Mouse (Mus musculus): ENCODE measurements around the gene Cdc42bpa.

Cdc42bpa gene

GRCm38 (mm10) chr1:179975021-179975420 is 14.7 kb downstream of the Cdc42bpa start:
- no peaks in the 10 kb centered on the region for H3K27me3 ChIP-seq (ENCODE audit: insufficient read depth, low read length)
- TF ChIP-seq CTCF (conservative IDR thresholded peaks at IDR 0.05; ENCODE audit: low read length) (no peak), POU5F1 (IDR thresholded peaks at IDR 0.05; ENCODE audit: borderline replicate concordance, low read length) (no peak), NANOG (IDR thresholded peaks at IDR 0.05; ENCODE audit: borderline replicate concordance, low read length) (no peak)
- H3K36me3 ChIP-seq (ENCODE audit: insufficient read depth, low read length), result no peaks in the 10 kb centered on the region
- H3K4me3 ChIP-seq (replicated peaks; ENCODE audit: low read length), result no peak overlapping the region
- H3K4me1 ChIP-seq (replicated peaks; ENCODE audit: low read depth, low read length), result peaks cover 40% of the 10 kb centered on the region
- no peaks in the 10 kb centered on the region for H3K9me3 ChIP-seq (ENCODE audit: low read length)

GRCm38 (mm10) chr1:179975645-179976275 is 15.5 kb downstream of the Cdc42bpa start:
- H3K4me3 ChIP-seq (replicated peaks; ENCODE audit: low read length), result no peak overlapping the region
- no peaks in the 10 kb centered on the region for H3K9me3 ChIP-seq (ENCODE audit: low read length)
- TF ChIP-seq POU5F1 (IDR thresholded peaks at IDR 0.05; ENCODE audit: borderline replicate concordance, low read length) (no peak), NANOG (IDR thresholded peaks at IDR 0.05; ENCODE audit: borderline replicate concordance, low read length) (no peak), CTCF (conservative IDR thresholded peaks at IDR 0.05; ENCODE audit: low read length) (no peak)
- peaks cover 40% of the 10 kb centered on the region for H3K4me1 ChIP-seq (replicated peaks; ENCODE audit: low read depth, low read length)
- no peaks in the 10 kb centered on the region for H3K36me3 ChIP-seq (ENCODE audit: insufficient read depth, low read length)
- no peaks in the 10 kb centered on the region for H3K27me3 ChIP-seq (ENCODE audit: insufficient read depth, low read length)

GRCm38 (mm10) chr1:179977437-179977836 is 17.2 kb downstream of the Cdc42bpa start:
- H3K9me3 ChIP-seq (ENCODE audit: low read length), result peaks cover 8% of the 10 kb centered on the region
- no peak overlapping the region for H3K4me3 ChIP-seq (replicated peaks; ENCODE audit: low read length)
- peaks cover 35% of the 10 kb centered on the region for H3K4me1 ChIP-seq (replicated peaks; ENCODE audit: low read depth, low read length)
- no peaks in the 10 kb centered on the region for H3K27me3 ChIP-seq (ENCODE audit: insufficient read depth, low read length)
- H3K36me3 ChIP-seq (ENCODE audit: insufficient read depth, low read length), result no peaks in the 10 kb centered on the region
- TF ChIP-seq CTCF (conservative IDR thresholded peaks at IDR 0.05; ENCODE audit: low read length) (no peak), POU5F1 (IDR thresholded peaks at IDR 0.05; ENCODE audit: borderline replicate concordance, low read length) (no peak), NANOG (IDR thresholded peaks at IDR 0.05; ENCODE audit: borderline replicate concordance, low read length) (no peak)

- H3K9me3 ChIP-seq (ENCODE audit: low read length), result peaks cover 8% of the 10 kb centered on the region
- TF ChIP-seq CTCF (conservative IDR thresholded peaks at IDR 0.05; ENCODE audit: low read length) (no peak), POU5F1 (IDR thresholded peaks at IDR 0.05; ENCODE audit: borderline replicate concordance, low read length) (no peak), NANOG (IDR thresholded peaks at IDR 0.05; ENCODE audit: borderline replicate concordance, low read length) (no peak)
- no peaks in the 10 kb centered on the region for H3K27me3 ChIP-seq (ENCODE audit: insufficient read depth, low read length)
- no peak overlapping the region for H3K4me3 ChIP-seq (replicated peaks; ENCODE audit: low read length)
- H3K36me3 ChIP-seq (ENCODE audit: insufficient read depth, low read length), result no peaks in the 10 kb centered on the region
- peaks cover 33% of the 10 kb centered on the region for H3K4me1 ChIP-seq (replicated peaks; ENCODE audit: low read depth, low read length)
These were observed 18.5 kb downstream of the Cdc42bpa start for GRCm38 (mm10) chr1:179978742-179979141.

- H3K36me3 ChIP-seq (ENCODE audit: insufficient read depth, low read length), result no peaks in the 10 kb centered on the region
- H3K4me1 ChIP-seq (replicated peaks; ENCODE audit: low read depth, low read length), result peaks cover 31% of the 10 kb centered on the region
- peaks cover 8% of the 10 kb centered on the region for H3K9me3 ChIP-seq (ENCODE audit: low read length)
- no peaks in the 10 kb centered on the region for H3K27me3 ChIP-seq (ENCODE audit: insufficient read depth, low read length)
- H3K4me3 ChIP-seq (replicated peaks; ENCODE audit: low read length), result no peak overlapping the region
- TF ChIP-seq NANOG (IDR thresholded peaks at IDR 0.05; ENCODE audit: borderline replicate concordance, low read length), result no peak
- no peak for TF ChIP-seq CTCF (conservative IDR thresholded peaks at IDR 0.05; ENCODE audit: low read length)
- TF ChIP-seq POU5F1 (IDR thresholded peaks at IDR 0.05; ENCODE audit: borderline replicate concordance, low read length), result no peak
These were observed 21.4 kb downstream of the Cdc42bpa start for GRCm38 (mm10) chr1:179981680-179982079.

GRCm38 (mm10) chr1:179982183-179982582 is 21.9 kb downstream of the Cdc42bpa start:
- Histone ChIP-seq H3K4me3 (replicated peaks; ENCODE audit: low read length) (no peak overlapping the region), H3K27me3 (ENCODE audit: insufficient read depth, low read length) (no peaks in the 10 kb centered on the region), H3K9me3 (ENCODE audit: low read length) (peaks cover 8% of the 10 kb centered on the region), H3K4me1 (replicated peaks; ENCODE audit: low read depth, low read length) (peaks cover 26% of the 10 kb centered on the region), H3K36me3 (ENCODE audit: insufficient read depth, low read length) (no peaks in the 10 kb centered on the region)
- TF ChIP-seq NANOG (IDR thresholded peaks at IDR 0.05; ENCODE audit: borderline replicate concordance, low read length) (no peak), POU5F1 (IDR thresholded peaks at IDR 0.05; ENCODE audit: borderline replicate concordance, low read length) (no peak), CTCF (conservative IDR thresholded peaks at IDR 0.05; ENCODE audit: low read length) (no peak)

GRCm38 (mm10) chr1:179982933-179983332 is 22.7 kb downstream of the Cdc42bpa start:
- Histone ChIP-seq H3K27me3 (ENCODE audit: insufficient read depth, low read length) (no peaks in the 10 kb centered on the region), H3K4me1 (replicated peaks; ENCODE audit: low read depth, low read length) (peaks cover 18% of the 10 kb centered on the region), H3K4me3 (replicated peaks; ENCODE audit: low read length) (no peak overlapping the region), H3K9me3 (ENCODE audit: low read length) (peaks cover 8% of the 10 kb centered on the region), H3K36me3 (ENCODE audit: insufficient read depth, low read length) (no peaks in the 10 kb centered on the region)
- TF ChIP-seq NANOG (IDR thresholded peaks at IDR 0.05; ENCODE audit: borderline replicate concordance, low read length) (no peak), CTCF (conservative IDR thresholded peaks at IDR 0.05; ENCODE audit: low read length) (no peak), POU5F1 (IDR thresholded peaks at IDR 0.05; ENCODE audit: borderline replicate concordance, low read length) (no peak)

- TF ChIP-seq CTCF (conservative IDR thresholded peaks at IDR 0.05; ENCODE audit: low read length) (no peak), POU5F1 (IDR thresholded peaks at IDR 0.05; ENCODE audit: borderline replicate concordance, low read length) (no peak), NANOG (IDR thresholded peaks at IDR 0.05; ENCODE audit: borderline replicate concordance, low read length) (no peak)
- Histone ChIP-seq H3K36me3 (ENCODE audit: insufficient read depth, low read length) (no peaks in the 10 kb centered on the region), H3K4me3 (replicated peaks; ENCODE audit: low read length) (no peak overlapping the region), H3K9me3 (ENCODE audit: low read length) (peaks cover 8% of the 10 kb centered on the region), H3K27me3 (ENCODE audit: insufficient read depth, low read length) (no peaks in the 10 kb centered on the region), H3K4me1 (replicated peaks; ENCODE audit: low read depth, low read length) (peaks cover 15% of the 10 kb centered on the region)
These were observed 23.9 kb downstream of the Cdc42bpa start for GRCm38 (mm10) chr1:179984171-179984570.
